Mouse (Mus musculus) spleen, adult 2 months (tissue): ENCODE measurements around the gene Sag. TPM values are rescaled to one million over a fixed set of nuclear protein-coding genes. Genes with fewer than 3 reads are reported as not detected.
"Not testable (repeated sequence)": the region's sequence is repeated elsewhere in the genome, so short reads cannot be mapped to it uniquely, and the experiment has no call there.

Experiments
- DNase-seq, 2 experiments: peaks; one replicate each; pipeline versions ENCODE4 v3.0.0 to v3.0.0-alpha.2; 2012 to 2021; ENCODE audit warnings: low spot score in 2 of 2, low read depth in 1 of 2
- H3K27ac ChIP-seq: fragments of 200-500 bp; 2 replicates; pipeline ENCODE4 v1.5.1; 2012; ENCODE audit warnings: low read length, inconsistent platforms; ENCODE audit not compliant: insufficient read depth
- H3K27me3 ChIP-seq: fragments of 200-500 bp; 2 replicates; pipeline ENCODE4 v1.6.1; 2012; ENCODE audit warnings: mild to moderate bottlenecking, moderate library complexity, low read length, inconsistent platforms; ENCODE audit not compliant: control insufficient read depth, insufficient read depth
- H3K36me3 ChIP-seq: fragments of 200-500 bp; 2 replicates; pipeline ENCODE4 v1.6.1; 2012; ENCODE audit warnings: mild to moderate bottlenecking, low read length, inconsistent platforms; ENCODE audit not compliant: control insufficient read depth, insufficient read depth
- H3K4me1 ChIP-seq: fragments of 200-500 bp; 2 replicates; pipeline ENCODE4 v1.6.1; 2011; ENCODE audit warnings: inconsistent platforms; ENCODE audit not compliant: control insufficient read depth, insufficient read depth, insufficient read length
- H3K4me3 ChIP-seq: fragments of 200-500 bp; 2 replicates; pipeline ENCODE4 v1.5.1; 2011; ENCODE audit warnings: mild to moderate bottlenecking, inconsistent platforms; ENCODE audit not compliant: insufficient read depth, insufficient read length; ENCODE audit errors: extremely low read depth
- CTCF ChIP-seq: fragments of 200-500 bp; IDR thresholded peaks from 2 replicates; pipeline ENCODE4 v1.5.1; 2011; ENCODE audit warnings: mild to moderate bottlenecking, inconsistent platforms; ENCODE audit not compliant: insufficient read depth, insufficient read length, insufficient replicate concordance; ENCODE audit errors: extremely low read depth
- POLR2A ChIP-seq: fragments of 200-500 bp; IDR thresholded peaks from 2 replicates; pipeline ENCODE4 v1.6.1; 2011; ENCODE audit warnings: low read depth, low read length, inconsistent platforms
- WGBS: fragments of 180-500 bp; shearing (Covaris S2); methylation state at CpG from one replicate; pipeline ENCODE4 v1.1.7; 2018; 5-methylcytosine and 5-hydroxymethylcytosine counted together
- polyA plus RNA-seq: library from polyadenylated mRNA; depleted of rRNA; stranded (reverse); fragments of >200 nt; gene quantifications from 2 replicates; pipeline ENCODE4 v1.2.3, GENCODE M21; 2012

Sag gene
- polyA plus RNA-seq, 1 experiment = 0.57 TPM

DNA sequence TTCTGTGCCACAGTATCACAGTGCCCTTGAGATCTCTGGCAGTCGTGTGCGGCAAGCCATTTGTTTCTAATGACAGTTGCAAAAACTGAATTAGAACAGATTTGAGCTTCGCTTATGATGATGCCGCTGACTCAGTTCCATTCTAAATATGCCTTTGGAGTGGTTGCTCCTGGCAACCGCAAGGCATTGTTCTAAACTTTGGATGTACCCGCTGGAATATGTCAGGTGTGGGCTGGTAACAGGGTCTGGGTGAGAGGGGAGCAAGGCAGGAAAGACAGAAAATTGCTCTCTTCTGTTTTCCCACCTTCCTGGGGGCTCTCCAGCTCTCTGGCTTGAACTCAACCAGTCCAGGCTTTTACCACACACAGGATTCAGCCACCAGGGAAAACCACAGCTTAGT is 9.7 kb downstream of the Sag start:
- no peaks in the 10 kb centered on the region for H3K27me3 ChIP-seq
- DNase-seq = no peak
- TF ChIP-seq POLR2A (no peak), CTCF (no peak)
- no peak overlapping the region for H3K4me3 ChIP-seq
- 91% methylated on average over 6 of the region's 6 CpGs for WGBS
- no peak overlapping the region for H3K27ac ChIP-seq
- H3K36me3 ChIP-seq = no peaks in the 10 kb centered on the region
- H3K4me1 ChIP-seq = peaks cover 3% of the 10 kb centered on the region; the same call in 1 of the 2 replicates

DNA sequence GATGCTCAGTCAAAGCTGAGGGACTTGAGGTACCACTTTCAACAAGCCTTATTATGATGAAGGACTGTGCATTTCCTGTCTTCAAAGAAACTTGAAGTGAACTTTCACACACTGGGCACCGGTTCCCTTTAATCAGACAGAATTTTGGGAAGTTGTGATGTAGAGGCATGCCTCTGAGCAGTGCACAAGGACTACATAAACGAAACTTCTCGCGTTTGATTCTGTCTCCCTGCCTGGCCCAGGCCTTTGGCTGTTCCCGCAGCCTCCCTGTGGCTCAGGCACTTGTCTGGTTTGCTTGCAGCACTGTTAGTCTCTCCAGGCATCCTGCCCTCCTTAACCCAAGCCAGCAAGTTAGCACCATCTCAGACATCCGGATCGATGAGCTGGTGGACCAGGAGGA is 10.2 kb downstream of the Sag start:
- WGBS = 38% methylated on average over 7 of the region's 7 CpGs
- DNase-seq = no peak

DNA sequence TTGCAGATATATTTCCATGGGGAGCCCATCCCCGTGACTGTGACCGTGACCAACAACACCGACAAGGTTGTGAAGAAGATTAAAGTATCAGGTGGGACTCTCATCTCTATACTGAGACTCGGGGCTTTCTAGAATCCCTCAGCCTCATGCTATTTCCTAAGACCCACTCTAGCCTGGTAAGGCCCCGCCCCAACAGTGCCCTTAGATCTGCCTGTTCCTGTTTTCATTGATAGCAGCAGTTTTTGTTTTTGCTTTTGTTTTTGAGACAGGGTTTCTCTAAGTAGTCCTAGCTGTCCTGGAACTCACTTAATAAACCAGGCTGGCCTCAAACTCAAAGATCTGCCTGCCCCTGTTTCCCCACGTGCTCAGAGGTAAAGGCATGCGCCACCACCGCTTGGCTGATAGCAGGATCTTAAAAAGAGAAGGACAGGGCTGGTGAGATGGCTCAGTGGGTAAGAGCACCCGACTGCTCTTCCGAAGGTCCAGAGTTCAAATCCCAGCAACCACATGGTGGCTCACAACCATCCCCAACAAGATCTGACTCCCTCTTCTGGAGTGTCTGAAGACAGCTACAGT is 21.0 kb downstream of the Sag start:
- no peak for DNase-seq
- Histone ChIP-seq H3K4me1 (peaks cover 15% of the 10 kb centered on the region), H3K4me3 (no peak overlapping the region), H3K36me3 (no peaks in the 10 kb centered on the region), H3K27me3 (no peaks in the 10 kb centered on the region), H3K27ac (no peak overlapping the region)
- no peak for TF ChIP-seq POLR2A
- TF ChIP-seq CTCF = no peak
- 76% methylated on average over 10 of the region's 10 CpGs for WGBS

More for the DNA sequence above, 10.2 kb downstream of the Sag start:
- H3K4me1 ChIP-seq = peaks cover 3% of the 10 kb centered on the region; the same call in 1 of the 2 replicates
- no peak overlapping the region for H3K27ac ChIP-seq
- no peak overlapping the region for H3K4me3 ChIP-seq
- H3K36me3 ChIP-seq = no peaks in the 10 kb centered on the region
- no peak for TF ChIP-seq POLR2A
- no peak for TF ChIP-seq CTCF
- no peaks in the 10 kb centered on the region for H3K27me3 ChIP-seq

DNA sequence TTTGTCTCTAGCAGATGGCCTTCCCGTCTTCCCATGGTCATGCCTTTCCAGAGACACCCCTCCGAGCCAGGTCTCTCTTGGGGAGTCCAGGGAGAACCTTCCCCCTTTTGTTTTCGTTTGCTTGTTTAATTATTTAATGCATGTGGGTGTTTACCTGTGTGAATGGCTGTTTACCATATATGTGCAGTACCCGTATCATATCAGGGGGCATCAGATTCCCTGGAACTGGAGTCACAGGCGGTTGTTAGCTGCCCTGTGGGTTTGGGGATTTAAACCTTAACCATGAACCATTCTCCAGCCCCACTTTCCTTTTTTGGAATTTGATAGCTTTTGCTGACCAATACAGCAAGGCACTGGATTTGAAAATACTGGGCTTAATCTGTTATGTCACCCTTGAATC is 21.8 kb downstream of the Sag start:
- no peaks in the 10 kb centered on the region for H3K36me3 ChIP-seq
- no peaks in the 10 kb centered on the region for H3K27me3 ChIP-seq
- TF ChIP-seq POLR2A = no peak
- no peak for TF ChIP-seq CTCF
- 95% methylated on average over 5 of the region's 5 CpGs for WGBS
- H3K4me3 ChIP-seq = no peak overlapping the region
- no peak overlapping the region for H3K27ac ChIP-seq
- DNase-seq = no peak
- H3K4me1 ChIP-seq = peaks cover 19% of the 10 kb centered on the region

DNA sequence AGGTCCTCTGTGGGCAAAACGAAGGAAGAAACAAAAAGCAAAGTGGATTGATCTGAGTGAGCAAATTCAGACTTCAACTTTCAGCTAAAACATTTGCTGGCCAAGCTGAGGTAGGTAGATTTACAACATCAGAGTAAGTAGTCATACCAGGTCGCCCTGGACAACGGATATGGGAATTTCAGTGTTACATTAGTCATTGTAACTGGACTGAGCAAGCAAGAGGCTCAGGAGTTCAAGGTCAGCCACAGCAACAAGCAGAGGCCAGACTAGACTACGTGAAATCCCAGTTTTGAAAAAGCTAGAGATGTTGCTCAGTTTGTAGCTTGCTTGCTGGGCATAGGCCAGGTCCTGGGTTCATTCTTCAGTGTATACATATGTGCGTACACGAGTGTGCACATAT is 22.5 kb downstream of the Sag start:
- Histone ChIP-seq H3K4me3 (no peak overlapping the region), H3K36me3 (no peaks in the 10 kb centered on the region), H3K4me1 (peaks cover 19% of the 10 kb centered on the region), H3K27me3 (no peaks in the 10 kb centered on the region), H3K27ac (no peak overlapping the region)
- WGBS = 84% methylated on average over 6 of the region's 6 CpGs
- TF ChIP-seq CTCF (no peak), POLR2A (no peak)
- DNase-seq = no peak

DNA sequence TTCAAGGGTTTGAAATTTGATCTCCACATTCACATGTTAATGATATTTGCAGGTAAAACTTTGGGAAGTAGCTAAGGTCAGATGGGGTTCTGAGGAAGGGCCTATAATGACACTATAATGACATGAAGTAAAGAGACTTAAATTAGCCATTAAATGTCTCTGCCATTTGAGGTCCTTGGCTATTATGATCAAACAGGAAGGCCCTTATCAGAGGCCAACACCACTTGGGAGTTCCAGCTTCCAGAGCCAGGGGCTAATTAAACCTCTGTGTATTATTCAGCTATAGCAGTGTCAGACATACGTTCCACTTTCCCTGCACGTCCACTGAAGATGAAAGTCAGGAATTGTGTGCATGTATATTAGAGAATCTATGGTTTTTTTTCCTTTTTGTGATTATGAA is 23.0 kb downstream of the Sag start:
- TF ChIP-seq POLR2A (no peak), CTCF (no peak)
- 92% methylated on average over 2 of the region's 2 CpGs for WGBS
- Histone ChIP-seq H3K27me3 (no peaks in the 10 kb centered on the region), H3K27ac (no peak overlapping the region), H3K4me1 (peaks cover 19% of the 10 kb centered on the region), H3K4me3 (no peak overlapping the region), H3K36me3 (no peaks in the 10 kb centered on the region)
- no peak for DNase-seq

DNA sequence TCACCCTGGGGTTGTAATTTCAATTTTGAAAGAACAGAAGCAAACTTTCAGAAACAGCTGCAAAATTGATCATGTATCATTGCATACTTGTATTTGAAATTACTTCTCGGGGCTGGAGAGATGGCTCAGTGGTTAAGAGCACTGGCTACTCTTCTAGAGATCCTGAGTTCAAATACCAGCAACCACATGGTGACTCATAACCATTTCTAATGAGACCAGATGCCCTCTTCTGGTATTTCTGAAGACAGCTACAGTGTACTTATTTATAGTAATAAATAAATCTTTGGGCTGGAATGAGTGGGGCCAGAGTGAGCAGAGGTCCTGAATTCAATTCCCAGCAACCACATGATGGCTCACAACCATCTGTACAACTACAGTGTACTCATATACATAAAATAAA is 24.0 kb downstream of the Sag start:
- not testable (repeated sequence) for DNase-seq, H3K27me3 ChIP-seq, H3K36me3 ChIP-seq, H3K4me3 ChIP-seq
- WGBS = 53% methylated on average over 1 of the region's 1 CpGs
- Histone ChIP-seq H3K27ac (peak overlapping the region; percentile 98; the same call in 1 of the 2 replicates), H3K4me1 (peaks cover 19% of the 10 kb centered on the region)

DNA sequence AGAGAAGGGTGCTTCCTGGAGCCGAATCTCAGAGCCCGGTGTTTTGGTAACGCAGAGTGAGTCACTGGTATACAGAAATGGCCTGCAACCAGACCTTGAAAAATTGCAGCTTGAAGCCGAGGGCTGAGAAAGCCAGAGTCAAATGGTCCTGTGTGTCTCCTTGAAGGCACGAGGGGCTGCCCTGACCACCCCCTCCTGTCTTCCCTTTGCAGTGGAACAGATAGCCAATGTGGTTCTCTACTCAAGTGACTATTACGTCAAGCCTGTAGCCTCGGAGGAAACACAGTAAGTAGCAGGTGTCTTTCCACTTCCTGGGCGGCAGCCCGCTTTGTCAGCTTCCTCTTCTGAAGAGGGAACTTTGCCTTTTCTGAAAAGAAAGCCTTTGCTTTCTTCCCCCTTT is 24.7 kb downstream of the Sag start:
- no peaks in the 10 kb centered on the region for H3K36me3 ChIP-seq
- H3K4me3 ChIP-seq = peak overlapping the region; percentile 10; the same call in 1 of the 2 replicates
- no peaks in the 10 kb centered on the region for H3K27me3 ChIP-seq
- TF ChIP-seq CTCF (no peak), POLR2A (peak; percentile 67)
- peaks cover 19% of the 10 kb centered on the region for H3K4me1 ChIP-seq
- peak overlapping the region; percentile 98 for H3K27ac ChIP-seq
- 8% methylated on average over 9 of the region's 9 CpGs for WGBS
- DNase-seq = peak; percentile 84 to 96
